Mouse (Mus musculus): ENCODE data around the gene Gm21750. TPM values are rescaled to one million over a fixed set of nuclear protein-coding genes. Genes with fewer than 3 reads are reported as not detected.

Gene Gm21750
- polyA plus RNA-seq (2015; fragmentation: Nextera tagmentation; extraction: Ambion mirVana), result not detected in 2 replicates

GRCm38 (mm10) chr14:73660925-73661324 lies at the start of gene Gm21750:
TSS of gene Gm21750 (plus strand) at chr14:73661225.

Other genes with a start within 250 kb of the Gm21750 start
- 42.7 and 44.8 TPM in 2 replicates for gene Med4, start 151.2 kb upstream of the Gm21750 start, polyA plus RNA-seq (2015; fragmentation: Nextera tagmentation; extraction: Ambion mirVana)
- 349 and 391 TPM in 2 replicates for gene Sucla2, start 135.9 kb upstream of the Gm21750 start, polyA plus RNA-seq (2015; fragmentation: Nextera tagmentation; extraction: Ambion mirVana)
- 3.9 and 4.5 TPM in 2 replicates for gene Nudt15, start 113.0 kb upstream of the Gm21750 start, polyA plus RNA-seq (2015; fragmentation: Nextera tagmentation; extraction: Ambion mirVana)

Data from skeletal muscle tissue, postnatal 0 days (tissue).